Mouse (Mus musculus) stomach, embryonic 16.5 days (tissue): ENCODE data around the gene Plekho1. TPM values are rescaled to one million over a fixed set of nuclear protein-coding genes. Genes with fewer than 3 reads are reported as not detected.
A peak's percentile ranks its signal among the peaks of the same experiment; 100 is the strongest.
"Not testable (repeated sequence)": the region's sequence is repeated elsewhere in the genome, so short reads cannot be mapped to it uniquely, and the experiment has no call there.

Experiments
- ATAC-seq: fragments of 200-750 bp; cut with Nextera tagmentation; 2 replicates; pipeline ENCODE4 v1.8.0; 2017; ENCODE audit warnings: moderate number of reproducible peaks, moderate TSS enrichment; ENCODE audit not compliant: insufficient read depth, low FRiP score
- H3K27ac ChIP-seq: fragments of 300-500 bp; sonication (generic); 2 replicates; pipeline ENCODE4 v1.5.1; 2014; ENCODE audit warnings: low read length
- H3K27me3 ChIP-seq: fragments of 300-500 bp; sonication (generic); 2 replicates; pipeline ENCODE4 v1.6.1; 2014; ENCODE audit warnings: low read length, control low read depth, mixed read lengths; ENCODE audit not compliant: control insufficient read depth, insufficient read depth
- H3K36me3 ChIP-seq: fragments of 300-500 bp; sonication (generic); 2 replicates; pipeline ENCODE4 v1.6.1; 2014; ENCODE audit warnings: low read length; ENCODE audit not compliant: control insufficient read depth, insufficient read depth
- H3K4me1 ChIP-seq: fragments of 300-500 bp; sonication (generic); 2 replicates; pipeline ENCODE4 v1.6.1; 2014; ENCODE audit warnings: low read length, control low read depth, mixed read lengths; ENCODE audit not compliant: control insufficient read depth, insufficient read depth
- H3K4me2 ChIP-seq: fragments of 300-500 bp; sonication (generic); 2 replicates; pipeline ENCODE4 v1.6.1; 2014; ENCODE audit warnings: low read depth, low read length, mixed read lengths
- H3K4me3 ChIP-seq: fragments of 300-500 bp; sonication (generic); replicated peaks from 2 replicates; pipeline ENCODE4 v1.5.1; 2014; ENCODE audit warnings: mild to moderate bottlenecking, low read length
- H3K9ac ChIP-seq: fragments of 300-500 bp; sonication (generic); 2 replicates; pipeline ENCODE4 v1.6.1; 2014; ENCODE audit warnings: low read length
- H3K9me3 ChIP-seq: fragments of 300-500 bp; sonication (generic); replicated peaks from 2 replicates; pipeline ENCODE4 v1.6.1; 2016; ENCODE audit warnings: low read length, control low read depth; ENCODE audit not compliant: control insufficient read depth
- WGBS: fragments of 180-500 bp; shearing (Covaris S2); extraction: QIAGEN DNeasy Blood & Tissue Kit; methylation state at CpG from one replicate; pipeline ENCODE4 v1.1.7; 2014; 5-methylcytosine and 5-hydroxymethylcytosine counted together
- polyA plus RNA-seq: library from polyadenylated mRNA; unstranded; fragments of >200 nt; fragmentation: Nextera tagmentation; extraction: Ambion mirVana; gene quantifications from 2 replicates; pipeline ENCODE4 v1.2.1, GENCODE M21; 2015

The Plekho1 gene
- polyA plus RNA-seq, 1 experiment from 2014 or later = 25.7 TPM

- WGBS = 53% methylated on average over 2 of the region's 2 CpGs
- no peaks in the 10 kb centered on the region for H3K9me3 ChIP-seq
- H3K27ac ChIP-seq = no peak overlapping the region
- H3K27me3 ChIP-seq = no peaks in the 10 kb centered on the region
- no peak for ATAC-seq
- no peak overlapping the region for H3K4me3 ChIP-seq
- H3K4me1 ChIP-seq = 0 out of 2 replicates have a peak, but pooled peaks cover 4% of the 10 kb centered on the region
- H3K36me3 ChIP-seq = no peaks in the 10 kb centered on the region
- no peak overlapping the region for H3K4me2 ChIP-seq
- H3K9ac ChIP-seq = no peak overlapping the region
Observed at GRCm38 (mm10) chr3:95963230-95963629, 32.6 kb downstream of the Plekho1 start.

GRCm38 (mm10) chr3:95962182-95962581 is 33.6 kb downstream of the Plekho1 start:
- not testable (repeated sequence) for H3K4me2 ChIP-seq, H3K27me3 ChIP-seq, H3K9me3 ChIP-seq, ATAC-seq, H3K9ac ChIP-seq, H3K4me3 ChIP-seq, H3K36me3 ChIP-seq, H3K27ac ChIP-seq, H3K4me1 ChIP-seq
- whole genome bisulfite sequencing = 75% methylated on average over 8 of the region's 8 CpGs

- Histone ChIP-seq H3K27ac (no peak overlapping the region), H3K27me3 (no peaks in the 10 kb centered on the region), H3K9me3 (no peaks in the 10 kb centered on the region), H3K9ac (no peak overlapping the region), H3K36me3 (no peaks in the 10 kb centered on the region), H3K4me3 (no peak overlapping the region), H3K4me1 (peaks cover 4% of the 10 kb centered on the region; the same call in 1 of the 2 replicates), H3K4me2 (no peak overlapping the region)
- WGBS = 89% methylated on average over 1 of the region's 1 CpGs
- no peak for ATAC-seq
Observed at GRCm38 (mm10) chr3:95959807-95960206, 36.0 kb downstream of the Plekho1 start.

DNA sequence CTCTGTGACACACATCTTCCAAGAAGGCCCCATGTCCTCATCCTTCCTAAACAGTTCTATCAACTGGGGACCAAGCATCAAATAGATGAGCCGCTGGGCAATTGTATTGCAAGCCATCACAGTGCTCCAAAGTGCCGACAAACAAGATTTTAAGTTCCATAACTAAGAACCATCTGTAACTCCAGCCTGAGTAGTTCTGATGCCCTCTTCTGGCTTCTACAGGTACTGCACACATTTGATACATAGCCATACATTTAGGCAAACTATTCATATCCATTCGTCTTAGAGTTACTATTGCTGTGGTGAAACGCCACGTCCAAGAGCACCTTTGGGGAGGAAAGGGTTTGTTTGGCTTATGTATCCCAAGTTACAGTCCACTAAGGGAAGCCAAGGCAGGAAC is 36.7 kb downstream of the Plekho1 start:
- WGBS = 76% methylated on average over 5 of the region's 5 CpGs
- H3K9me3 ChIP-seq = no peaks in the 10 kb centered on the region
- peaks cover 4% of the 10 kb centered on the region; the same call in 1 of the 2 replicates for H3K4me1 ChIP-seq

GRCm38 (mm10) chr3:95957359-95958148 is 38.2 kb downstream of the Plekho1 start:
- Histone ChIP-seq H3K9ac (no peak overlapping the region), H3K4me2 (no peak overlapping the region), H3K4me3 (no peak overlapping the region), H3K27me3 (no peaks in the 10 kb centered on the region), H3K4me1 (peaks cover 4% of the 10 kb centered on the region; the same call in 1 of the 2 replicates), H3K36me3 (no peaks in the 10 kb centered on the region), H3K27ac (peak overlapping the region; percentile 66), H3K9me3 (no peaks in the 10 kb centered on the region)
- WGBS = 49% methylated on average over 8 of the region's 8 CpGs
- ATAC-seq = no peak

More for the DNA sequence above, 36.7 kb downstream of the Plekho1 start:
- Histone ChIP-seq H3K9ac (no peak overlapping the region), H3K36me3 (no peaks in the 10 kb centered on the region), H3K27ac (no peak overlapping the region), H3K4me2 (no peak overlapping the region), H3K27me3 (no peaks in the 10 kb centered on the region), H3K4me3 (no peak overlapping the region)
- no peak for ATAC-seq

DNA sequence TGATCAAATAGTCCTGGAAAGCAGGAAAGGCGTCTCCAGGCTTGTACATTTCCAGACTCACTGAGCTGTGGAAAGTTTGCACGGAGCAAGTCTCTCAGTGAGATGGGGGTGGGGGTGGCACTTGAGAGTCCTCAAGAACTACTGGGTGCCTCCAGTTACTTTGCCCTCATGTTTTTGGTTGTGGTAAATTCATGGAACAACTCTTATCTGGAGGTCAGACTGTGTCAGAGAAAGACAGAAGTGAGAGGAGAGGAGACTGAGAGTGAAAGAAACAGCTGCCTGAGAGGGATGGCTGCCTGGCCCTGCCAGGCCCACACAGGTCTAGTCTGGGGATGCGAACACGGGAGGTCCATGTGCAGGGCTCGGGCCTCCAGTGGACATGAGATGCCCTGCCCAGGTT is 40.5 kb downstream of the Plekho1 start:
- H3K9me3 ChIP-seq = no peaks in the 10 kb centered on the region
- H3K36me3 ChIP-seq = no peaks in the 10 kb centered on the region
- H3K4me3 ChIP-seq = no peak overlapping the region
- ATAC-seq = no peak
- no peaks in the 10 kb centered on the region for H3K27me3 ChIP-seq
- H3K9ac ChIP-seq = no peak overlapping the region
- H3K4me2 ChIP-seq = no peak overlapping the region
- peaks cover 4% of the 10 kb centered on the region; the same call in 1 of the 2 replicates for H3K4me1 ChIP-seq
- no peak overlapping the region for H3K27ac ChIP-seq
- 93% methylated on average over 5 of the region's 5 CpGs for WGBS

- ATAC-seq, H3K4me1 ChIP-seq, H3K36me3 ChIP-seq, H3K4me3 ChIP-seq, H3K9me3 ChIP-seq, H3K27ac ChIP-seq, H3K4me2 ChIP-seq, H3K27me3 ChIP-seq, H3K9ac ChIP-seq: not testable (repeated sequence)
- WGBS = 89% methylated on average over 12 of the region's 12 CpGs
Observed at GRCm38 (mm10) chr3:95954648-95955173, 41.1 kb downstream of the Plekho1 start.

GRCm38 (mm10) chr3:95953522-95953921 is 42.3 kb downstream of the Plekho1 start:
- Histone ChIP-seq H3K4me1 (peaks cover 4% of the 10 kb centered on the region; the same call in 1 of the 2 replicates), H3K36me3 (no peaks in the 10 kb centered on the region), H3K27me3 (no peaks in the 10 kb centered on the region), H3K27ac (no peak overlapping the region), H3K9ac (no peak overlapping the region), H3K9me3 (no peaks in the 10 kb centered on the region), H3K4me2 (no peak overlapping the region), H3K4me3 (no peak overlapping the region)
- no peak for ATAC-seq
- 69% methylated on average over 3 of the region's 3 CpGs for WGBS

DNA sequence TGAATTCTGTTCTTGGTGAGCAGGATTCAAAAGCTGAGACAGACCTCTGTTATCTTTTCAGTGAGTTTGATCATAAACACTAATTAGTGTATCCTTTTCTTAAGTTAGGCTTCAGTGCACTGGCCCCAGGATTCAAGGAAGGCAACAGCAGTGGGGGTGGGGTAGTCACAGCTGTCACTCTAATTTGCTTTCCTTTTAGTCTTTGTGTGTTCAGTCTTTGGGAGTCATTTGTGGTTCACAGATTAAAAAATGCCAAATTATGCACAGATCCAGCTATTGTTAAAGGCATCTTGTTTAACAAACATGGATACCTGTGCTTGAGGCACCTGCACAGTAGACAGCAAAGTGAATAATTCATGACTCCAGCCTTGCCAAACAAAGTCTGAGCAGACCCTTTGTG is 42.8 kb downstream of the Plekho1 start:
- Histone ChIP-seq H3K27ac (no peak overlapping the region), H3K36me3 (no peaks in the 10 kb centered on the region), H3K27me3 (no peaks in the 10 kb centered on the region), H3K4me3 (no peak overlapping the region), H3K9me3 (no peaks in the 10 kb centered on the region), H3K9ac (no peak overlapping the region), H3K4me1 (peaks cover 4% of the 10 kb centered on the region; the same call in 1 of the 2 replicates), H3K4me2 (no peak overlapping the region)
- no peak for ATAC-seq
